Mouse (Mus musculus) heart, embryonic 13.5 days (tissue): ENCODE measurements around the gene Serpinc1. TPM values are rescaled to one million over a fixed set of nuclear protein-coding genes. Genes with fewer than 3 reads are reported as not detected.

ENCODE experiments used
- polyA plus RNA-seq: library from polyadenylated mRNA; unstranded; fragments of >200 nt; fragmentation: Nextera tagmentation; extraction: Ambion mirVana; gene quantifications from 2 replicates; pipeline ENCODE4 v1.2.1, GENCODE M21; 2015

Gene Serpinc1
- polyA plus RNA-seq, 1 experiment from 2014 or later, result 1.7 TPM

Other genes starting within 250 kb of the Serpinc1 start
- 63.6 and 73.2 TPM in 2 replicates for gene Rabgap1l, start 185.4 kb upstream of the Serpinc1 start, polyA plus RNA-seq
- gene Rc3h1, start 72.2 kb upstream of the Serpinc1 start, polyA plus RNA-seq, result 5.3 and 5.8 TPM in 2 replicates
- 6.3 TPM in 2 replicates for gene Zbtb37, start 56.3 kb downstream of the Serpinc1 start, polyA plus RNA-seq
- gene Dars2, start 92.1 kb downstream of the Serpinc1 start, polyA plus RNA-seq, result 29.3 and 31.0 TPM in 2 replicates
- gene Cenpl, start 92.1 kb downstream of the Serpinc1 start, polyA plus RNA-seq, result 19.7 and 21.6 TPM in 2 replicates
- 10.4 and 11.5 TPM in 2 replicates for gene Klhl20, start 152.9 kb downstream of the Serpinc1 start, polyA plus RNA-seq
- 3.3 and 3.9 TPM in 2 replicates for gene Ankrd45, start 164.1 kb downstream of the Serpinc1 start, polyA plus RNA-seq
- gene Tex50, start 180.7 kb downstream of the Serpinc1 start, polyA plus RNA-seq, result 0.20 TPM in 1 of 2 replicates, not detected in the other